Mouse (Mus musculus) adrenal gland, adult 8-10 months (tissue): ENCODE measurements around the gene Cope. TPM values are rescaled to one million over a fixed set of nuclear protein-coding genes. Genes with fewer than 3 reads are reported as not detected.

Experiments used
- DNase-seq: peaks from one replicate; pipeline ENCODE4 v3.0.0; 2022
- total RNA-seq, 4 experiments: library from RNA; stranded (reverse); gene quantifications; 2 replicates each; pipeline ENCODE4 v1.2.4; 2022

The Cope gene
- total RNA-seq, 4 experiments from 2014 or later = 190 to 236 (median 226) TPM

GRCm38 (mm10) chr8:70351035-70351999 lies 49.0 kb downstream of the Cope start:
- DNase-seq = no peak

GRCm38 (mm10) chr8:70352000-70352384 lies 49.7 kb downstream of the Cope start:
- DNase-seq = no peak

GRCm38 (mm10) chr8:70352657-70353151 lies 50.4 kb downstream of the Cope start:
- DNase-seq = no peak

GRCm38 (mm10) chr8:70353194-70353817 lies 51.0 kb downstream of the Cope start, which contains the start of gene Upf1:
TSS of gene Upf1 (minus strand) at chr8:70353278.
- DNase-seq = peak; percentile 99

DNA sequence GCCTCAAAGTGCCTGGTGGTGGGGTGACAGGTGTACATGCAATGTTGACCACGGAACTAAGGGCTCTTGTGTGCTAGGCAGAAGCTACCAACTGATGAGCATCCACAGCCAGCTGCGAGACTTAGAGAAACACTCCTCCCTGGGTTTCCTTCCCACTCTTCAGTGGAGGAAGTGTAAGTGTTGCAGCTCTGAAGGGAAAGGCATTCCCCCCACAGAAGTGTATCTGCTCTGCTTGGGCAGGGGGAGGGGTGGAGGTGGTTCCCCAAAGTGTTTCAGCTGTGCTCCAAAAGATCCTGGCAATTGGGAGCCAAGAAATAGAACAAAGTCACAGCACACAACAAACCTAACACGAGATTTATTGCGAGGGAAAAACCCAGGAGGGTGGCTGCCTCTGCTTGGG lies 51.7 kb downstream of the Cope start:
- no peak for DNase-seq

- no peak for DNase-seq
These were observed 53.8 kb downstream of the Cope start for GRCm38 (mm10) chr8:70356111-70356510.

DNA sequence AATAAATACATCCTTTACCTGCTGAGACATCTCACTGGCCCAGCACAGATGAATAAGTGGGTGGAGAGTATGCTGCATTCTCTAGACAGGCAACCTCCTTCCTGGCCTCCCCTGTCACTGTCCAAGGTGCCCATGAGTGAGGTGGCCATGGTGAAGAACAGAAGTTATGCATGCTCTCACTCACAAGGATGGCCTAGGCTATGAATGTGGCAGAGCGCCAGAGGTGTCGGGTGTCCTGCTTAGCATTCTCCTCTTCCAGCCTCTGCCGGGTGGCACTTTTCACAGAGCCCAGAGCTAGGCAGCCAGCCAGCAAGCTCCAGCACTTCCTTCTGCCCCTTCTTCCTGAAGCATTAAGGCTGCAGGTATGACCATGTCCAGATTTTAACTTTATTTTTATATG lies 57.1 kb downstream of the Cope start:
- no peak for DNase-seq

GRCm38 (mm10) chr8:70360769-70361168 lies 58.5 kb downstream of the Cope start:
- no peak for DNase-seq

GRCm38 (mm10) chr8:70361484-70362032 lies 59.2 kb downstream of the Cope start:
- no peak for DNase-seq

Other genes with a start within 250 kb of the Cope start
- gene Tm6sf2, start 229.6 kb upstream of the Cope start, total RNA-seq = 1 to 10 TPM in 2 of 4 experiments, under 1 TPM in 2; 0.17 to 1.2 (median 0.85) TPM
- 1 to 10 TPM in 2 of 4 experiments, under 1 TPM in 2; 0.21 to 1.9 (median 0.92) TPM for gene Hapln4, start 219.1 kb upstream of the Cope start, total RNA-seq
- gene Ncan, start 181.6 kb upstream of the Cope start, total RNA-seq = 1 to 10 TPM in 1 of 4 experiments, under 1 TPM in 3; 0.20 to 1.5 (median 0.36) TPM
- 10 to 100 TPM; 24.5 to 26.7 (median 25.1) TPM for gene Nr2c2ap, start 171.2 kb upstream of the Cope start, total RNA-seq
- 10 to 100 TPM; 15.9 to 24.7 (median 21.9) TPM for gene Rfxank, start 163.4 kb upstream of the Cope start, total RNA-seq
- gene Borcs8, start 163.0 kb upstream of the Cope start, total RNA-seq = 10 to 100 TPM; 49.9 to 65.3 (median 59.3) TPM
- gene Mef2b, start 162.8 kb upstream of the Cope start, total RNA-seq = 1 to 10 TPM in 2 of 4 experiments, under 1 TPM in 2; 0.70 to 1.4 (median 0.99) TPM
- gene Tmem161a, start 130.2 kb upstream of the Cope start, total RNA-seq = 10 to 100 TPM; 70.3 to 95.5 (median 90.6) TPM
- 10 to 100 TPM; 41.0 to 54.2 (median 43.1) TPM for gene Slc25a42, start 90.2 kb upstream of the Cope start, total RNA-seq
- 10 to 100 TPM; 34.6 to 65.6 (median 46.1) TPM for gene Sugp2, start 68.3 kb upstream of the Cope start, total RNA-seq
- gene Armc6, start 68.1 kb upstream of the Cope start, total RNA-seq = 10 to 100 TPM; 13.3 to 19.3 (median 16.0) TPM
- 10 to 100 TPM; 18.7 to 38.9 (median 29.2) TPM for gene Homer3, start 19.7 kb upstream of the Cope start, total RNA-seq
- gene Ddx49, start within 50 bp of the Cope start, total RNA-seq = 10 to 100 TPM; 74.5 to 93.4 (median 86.3) TPM
- 1 to 10 TPM; 2.8 to 5.3 (median 4.1) TPM for gene Cers1, start 13.3 kb downstream of the Cope start, total RNA-seq
- gene Gdf1, start 27.3 kb downstream of the Cope start, total RNA-seq = 1 to 10 TPM in 2 of 4 experiments, under 1 TPM in 2; 0.70 to 1.6 (median 1.1) TPM
- gene Upf1, start 50.8 kb downstream of the Cope start, total RNA-seq = 10 to 100 TPM; 64.2 to 82.6 (median 76.1) TPM
- gene Comp, start 71.0 kb downstream of the Cope start, total RNA-seq = under 1 TPM in 3 of 4 experiments, not detected in 1; 0.17 to 0.61 (median 0.27) TPM
- 10 to 100 TPM; 25.3 to 52.7 (median 36.5) TPM for gene Crtc1, start 137.1 kb downstream of the Cope start, total RNA-seq
- gene Klhl26, start 174.4 kb downstream of the Cope start, total RNA-seq = 10 to 100 TPM; 27.3 to 35.8 (median 30.6) TPM
- 10 to 100 TPM; 27.2 to 44.6 (median 31.0) TPM for gene Tmem59l, start 184.8 kb downstream of the Cope start, total RNA-seq
- 1 to 10 TPM in 1 of 4 experiments, under 1 TPM in 2, not detected in 1; 0.51 to 1.5 (median 0.59) TPM for gene Crlf1, start 190.6 kb downstream of the Cope start, total RNA-seq
- 100 to 1,000 TPM; 126 to 165 (median 148) TPM for gene Rex1bd, start 204.2 kb downstream of the Cope start, total RNA-seq
- gene Uba52, start 208.3 kb downstream of the Cope start, total RNA-seq = 1,000 to 10,000 TPM; 1,217 to 1,378 (median 1,304) TPM
- 100 to 1,000 TPM; 352 to 405 (median 379) TPM for gene Fkbp8, start 225.2 kb downstream of the Cope start, total RNA-seq
- gene Kxd1, start 225.4 kb downstream of the Cope start, total RNA-seq = 10 to 100 TPM; 77.1 to 86.6 (median 80.3) TPM
- 10 to 100 TPM; 25.2 to 38.3 (median 30.3) TPM for gene Ell, start 236.9 kb downstream of the Cope start, total RNA-seq